Mouse (Mus musculus): ENCODE measurements around the gene Inpp4b. TPM values are rescaled to one million over a fixed set of nuclear protein-coding genes. Genes with fewer than 3 reads are reported as not detected.
A peak's percentile ranks its signal among the peaks of the same experiment; 100 is the strongest.

Inpp4b gene
- polyA plus RNA-seq, 1 experiment = 22.6 TPM

GRCm38 (mm10) chr8:81452082-81452481 is 109.7 kb downstream of the Inpp4b start:
- no peaks in the 10 kb centered on the region for H3K36me3 ChIP-seq (ENCODE audit: control insufficient read depth, insufficient read depth, low read length)
- TF ChIP-seq POLR2A (IDR thresholded peaks at IDR 0.05; ENCODE audit: control insufficient read depth, extremely low read depth, insufficient read depth, low read length, poor library complexity) (no peak), CTCF (IDR thresholded peaks at IDR 0.05; ENCODE audit: borderline replicate concordance, control insufficient read depth, extremely low read depth, insufficient read depth, low read length, poor library complexity) (no peak)
- no peaks in the 10 kb centered on the region for H3K4me1 ChIP-seq (replicated peaks; ENCODE audit: control insufficient read depth, insufficient read depth, low read length)
- no peak for DNase-seq
- no peak overlapping the region for H3K27ac ChIP-seq (ENCODE audit: control insufficient read depth, insufficient read depth, low read length)
- no peak overlapping the region for H3K4me3 ChIP-seq (ENCODE audit: control insufficient read depth, insufficient read depth, low read length)
- 83% methylated on average over 6 of the region's 6 CpGs for WGBS
- no peaks in the 10 kb centered on the region for H3K27me3 ChIP-seq (ENCODE audit: control insufficient read depth, insufficient read depth, low read length)

DNA sequence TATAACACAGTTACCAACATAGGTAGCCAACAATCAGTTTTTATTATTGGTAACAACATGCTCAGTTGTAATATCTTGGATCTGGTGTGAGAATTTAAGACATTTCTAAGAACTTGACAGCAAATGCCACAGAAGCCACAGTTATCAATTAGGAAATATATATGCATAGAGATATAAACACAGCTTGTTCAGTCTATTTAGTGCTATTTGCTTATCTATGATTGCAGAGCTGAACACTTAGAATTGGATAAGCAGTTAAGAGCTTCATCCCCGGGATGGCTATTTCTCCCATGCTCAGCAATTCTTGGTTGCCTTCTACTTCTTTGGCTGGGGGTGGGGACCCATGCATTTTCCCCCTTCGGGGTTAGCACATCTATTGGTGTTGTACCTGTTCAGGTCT is 112.5 kb downstream of the Inpp4b start:
- no peaks in the 10 kb centered on the region for H3K36me3 ChIP-seq (ENCODE audit: control insufficient read depth, insufficient read depth, low read length)
- H3K4me3 ChIP-seq (ENCODE audit: control insufficient read depth, insufficient read depth, low read length) = no peak overlapping the region
- 84% methylated on average over 2 of the region's 2 CpGs for WGBS
- no peak overlapping the region for H3K27ac ChIP-seq (ENCODE audit: control insufficient read depth, insufficient read depth, low read length)
- TF ChIP-seq POLR2A (IDR thresholded peaks at IDR 0.05; ENCODE audit: control insufficient read depth, extremely low read depth, insufficient read depth, low read length, poor library complexity) = no peak
- TF ChIP-seq CTCF (IDR thresholded peaks at IDR 0.05; ENCODE audit: borderline replicate concordance, control insufficient read depth, extremely low read depth, insufficient read depth, low read length, poor library complexity) = no peak
- no peak for DNase-seq
- no peaks in the 10 kb centered on the region for H3K27me3 ChIP-seq (ENCODE audit: control insufficient read depth, insufficient read depth, low read length)
- no peaks in the 10 kb centered on the region for H3K4me1 ChIP-seq (replicated peaks; ENCODE audit: control insufficient read depth, insufficient read depth, low read length)

GRCm38 (mm10) chr8:81463762-81464161 is 121.4 kb downstream of the Inpp4b start:
- DNase-seq = no peak
- no peak overlapping the region for H3K27ac ChIP-seq (ENCODE audit: control insufficient read depth, insufficient read depth, low read length)
- no peaks in the 10 kb centered on the region for H3K27me3 ChIP-seq (ENCODE audit: control insufficient read depth, insufficient read depth, low read length)
- 94% methylated on average over 3 of the region's 3 CpGs for WGBS
- no peak for TF ChIP-seq POLR2A (IDR thresholded peaks at IDR 0.05; ENCODE audit: control insufficient read depth, extremely low read depth, insufficient read depth, low read length, poor library complexity)
- TF ChIP-seq CTCF (IDR thresholded peaks at IDR 0.05; ENCODE audit: borderline replicate concordance, control insufficient read depth, extremely low read depth, insufficient read depth, low read length, poor library complexity) = no peak
- no peaks in the 10 kb centered on the region for H3K4me1 ChIP-seq (replicated peaks; ENCODE audit: control insufficient read depth, insufficient read depth, low read length)
- H3K4me3 ChIP-seq (ENCODE audit: control insufficient read depth, insufficient read depth, low read length) = no peak overlapping the region
- no peaks in the 10 kb centered on the region for H3K36me3 ChIP-seq (ENCODE audit: control insufficient read depth, insufficient read depth, low read length)

DNA sequence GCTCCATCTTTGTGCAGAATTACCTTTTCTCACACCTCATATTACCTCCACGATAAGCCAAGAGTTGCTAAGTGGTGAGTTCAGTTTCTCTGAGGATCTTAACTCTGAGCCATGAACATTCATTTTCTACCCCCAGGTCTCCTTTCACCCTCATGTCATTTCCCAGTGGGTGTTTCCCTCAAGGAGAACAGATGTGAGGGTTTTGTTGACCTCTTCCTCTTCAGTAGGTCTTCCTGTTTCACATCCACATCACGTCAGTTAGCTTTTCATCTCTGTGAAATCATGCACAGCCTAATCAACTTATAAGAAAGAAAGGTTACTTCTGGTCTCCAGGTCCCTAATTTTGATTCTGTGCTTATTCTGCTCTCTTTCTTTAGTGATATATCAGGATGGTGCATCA is 124.4 kb downstream of the Inpp4b start:
- H3K27me3 ChIP-seq (ENCODE audit: control insufficient read depth, insufficient read depth, low read length) = no peaks in the 10 kb centered on the region
- H3K4me1 ChIP-seq (replicated peaks; ENCODE audit: control insufficient read depth, insufficient read depth, low read length) = no peaks in the 10 kb centered on the region
- H3K27ac ChIP-seq (ENCODE audit: control insufficient read depth, insufficient read depth, low read length) = no peak overlapping the region
- no peak for DNase-seq
- H3K4me3 ChIP-seq (ENCODE audit: control insufficient read depth, insufficient read depth, low read length) = no peak overlapping the region
- TF ChIP-seq POLR2A (IDR thresholded peaks at IDR 0.05; ENCODE audit: control insufficient read depth, extremely low read depth, insufficient read depth, low read length, poor library complexity) (no peak), CTCF (IDR thresholded peaks at IDR 0.05; ENCODE audit: borderline replicate concordance, control insufficient read depth, extremely low read depth, insufficient read depth, low read length, poor library complexity) (no peak)
- WGBS = 54% methylated on average over 2 of the region's 2 CpGs
- H3K36me3 ChIP-seq (ENCODE audit: control insufficient read depth, insufficient read depth, low read length) = no peaks in the 10 kb centered on the region

- no peaks in the 10 kb centered on the region for H3K27me3 ChIP-seq (ENCODE audit: control insufficient read depth, insufficient read depth, low read length)
- no peaks in the 10 kb centered on the region for H3K36me3 ChIP-seq (ENCODE audit: control insufficient read depth, insufficient read depth, low read length)
- DNase-seq = peak; percentile 30
- 44% methylated on average over 3 of the region's 3 CpGs for whole genome bisulfite sequencing
- no peaks in the 10 kb centered on the region for H3K4me1 ChIP-seq (replicated peaks; ENCODE audit: control insufficient read depth, insufficient read depth, low read length)
- H3K27ac ChIP-seq (ENCODE audit: control insufficient read depth, insufficient read depth, low read length) = no peak overlapping the region
- TF ChIP-seq POLR2A (IDR thresholded peaks at IDR 0.05; ENCODE audit: control insufficient read depth, extremely low read depth, insufficient read depth, low read length, poor library complexity) (no peak), CTCF (IDR thresholded peaks at IDR 0.05; ENCODE audit: borderline replicate concordance, control insufficient read depth, extremely low read depth, insufficient read depth, low read length, poor library complexity) (no peak)
- no peak overlapping the region for H3K4me3 ChIP-seq (ENCODE audit: control insufficient read depth, insufficient read depth, low read length)
These were observed 136.3 kb downstream of the Inpp4b start for GRCm38 (mm10) chr8:81478674-81479073.

GRCm38 (mm10) chr8:81483834-81484233 is 141.5 kb downstream of the Inpp4b start:
- whole genome bisulfite sequencing = 90% methylated on average over 1 of the region's 1 CpGs
- DNase-seq = no peak
- no peak for TF ChIP-seq POLR2A (IDR thresholded peaks at IDR 0.05; ENCODE audit: control insufficient read depth, extremely low read depth, insufficient read depth, low read length, poor library complexity)
- no peak for TF ChIP-seq CTCF (IDR thresholded peaks at IDR 0.05; ENCODE audit: borderline replicate concordance, control insufficient read depth, extremely low read depth, insufficient read depth, low read length, poor library complexity)
- H3K4me1 ChIP-seq (replicated peaks; ENCODE audit: control insufficient read depth, insufficient read depth, low read length) = no peaks in the 10 kb centered on the region
- no peak overlapping the region for H3K27ac ChIP-seq (ENCODE audit: control insufficient read depth, insufficient read depth, low read length)
- H3K27me3 ChIP-seq (ENCODE audit: control insufficient read depth, insufficient read depth, low read length) = no peaks in the 10 kb centered on the region
- no peaks in the 10 kb centered on the region for H3K36me3 ChIP-seq (ENCODE audit: control insufficient read depth, insufficient read depth, low read length)
- H3K4me3 ChIP-seq (ENCODE audit: control insufficient read depth, insufficient read depth, low read length) = no peak overlapping the region

GRCm38 (mm10) chr8:81485626-81486025 is 143.3 kb downstream of the Inpp4b start:
- Histone ChIP-seq H3K27ac (ENCODE audit: control insufficient read depth, insufficient read depth, low read length) (no peak overlapping the region), H3K27me3 (ENCODE audit: control insufficient read depth, insufficient read depth, low read length) (no peaks in the 10 kb centered on the region), H3K4me1 (replicated peaks; ENCODE audit: control insufficient read depth, insufficient read depth, low read length) (no peaks in the 10 kb centered on the region), H3K36me3 (ENCODE audit: control insufficient read depth, insufficient read depth, low read length) (no peaks in the 10 kb centered on the region), H3K4me3 (ENCODE audit: control insufficient read depth, insufficient read depth, low read length) (no peak overlapping the region)
- WGBS = 70% methylated on average over 1 of the region's 1 CpGs
- DNase-seq = no peak
- no peak for TF ChIP-seq POLR2A (IDR thresholded peaks at IDR 0.05; ENCODE audit: control insufficient read depth, extremely low read depth, insufficient read depth, low read length, poor library complexity)
